Mouse (Mus musculus): ENCODE measurements around the gene Hoxb8.

Gene Hoxb8

GRCm38 (mm10) chr11:96327750-96328149 is 46.0 kb downstream of the Hoxb8 start:
- no peak for DNase-seq (ENCODE audit: low read depth in 2 of 2, low spot score in 2 of 2)

GRCm38 (mm10) chr11:96328605-96329004 is 46.9 kb downstream of the Hoxb8 start:
- no peak for DNase-seq (ENCODE audit: low read depth in 2 of 2, low spot score in 2 of 2)

GRCm38 (mm10) chr11:96332105-96332504 is 50.4 kb downstream of the Hoxb8 start:
- DNase-seq (ENCODE audit: low read depth in 2 of 2, low spot score in 2 of 2), result no peak

GRCm38 (mm10) chr11:96332618-96333032 is 50.9 kb downstream of the Hoxb8 start:
- DNase-seq (ENCODE audit: low read depth in 2 of 2, low spot score in 2 of 2), result no peak

GRCm38 (mm10) chr11:96333241-96334001 is 51.7 kb downstream of the Hoxb8 start:
- no peak for DNase-seq (ENCODE audit: low read depth in 2 of 2, low spot score in 2 of 2)

GRCm38 (mm10) chr11:96334002-96334364 is 52.3 kb downstream of the Hoxb8 start:
- no peak for DNase-seq (ENCODE audit: low read depth in 2 of 2, low spot score in 2 of 2)

Data from CD8-positive naive resting alpha-beta T cell, adult 2 months (primary cell).